Mouse (Mus musculus) liver, embryonic 14.5 days (tissue): ENCODE results near the gene Tmtc2.

Experiments used
- CTCF ChIP-seq: IDR thresholded peaks from 2 replicates; pipeline ENCODE4 v1.5.1; 2016; ENCODE audit warnings: antibody characterized with exemption, low read depth, control low read depth
- EP300 ChIP-seq: IDR thresholded peaks from 2 replicates; pipeline ENCODE4 v1.6.1; 2016; ENCODE audit warnings: antibody characterized with exemption, low read depth

- TF ChIP-seq CTCF (no peak), EP300 (no peak)
Measured at GRCm38 (mm10) chr10:105548040-105548439, 26.2 kb downstream of the Tmtc2 start.
